ENCODE assay signal across 8 mouse cellular contexts in genomic region chr4:138216200-138216890, GRCm38 (mm10). TPM values are rescaled to one million over a fixed set of nuclear protein-coding genes. Genes with fewer than 3 reads are reported as not detected.
DNase-seq lines count a peak whose midpoint lies in the region; ATAC-seq lines count a peak whose summit lies in the region.

Gene Hp1bp3, plus strand, starts transcription at chr4:138216296.

- peaks cover 35% of the 10 kb centered on the region for H3K4me1 ChIP-seq in embryonic facial prominence, embryonic 10.5 days
- peaks cover 24% of the 10 kb centered on the region for H3K4me1 ChIP-seq in intestine, embryonic 16.5 days (ENCODE audit: control insufficient read depth, insufficient read depth, low read length)

- peak within 1 kb of the TSS; percentile 82 for H3K4me2 ChIP-seq in intestine, embryonic 16.5 days (ENCODE audit: low read depth, low read length)

- H3K9ac ChIP-seq in intestine, embryonic 16.5 days (ENCODE audit: low read depth, low read length), result peak within 1 kb of the TSS; percentile 95

- DNase-seq in adrenal gland, postnatal 10 days, result peak; percentile 90
- peak; percentile 90 for DNase-seq in embryonic facial prominence, embryonic 10.5 days (ENCODE audit: low spot score)
- no peak for DNase-seq in gonadal fat pad, adult 2 months (ENCODE audit: low read depth)
- peak; percentile 71 to 76 for DNase-seq in left cerebral cortex, postnatal 25 days (ENCODE audit: low spot score in 2 of 2)
- DNase-seq in mesoderm, embryonic 11.5 days (ENCODE audit: low read depth, low spot score), result peak; percentile 86
- peak; percentile 84 for DNase-seq in right cerebral cortex, postnatal 4 days
- peak; percentile 80 for DNase-seq in yolk sac, embryonic 10.5 days (ENCODE audit: low spot score)

- peaks cover 30% of the 10 kb centered on the region for H3K36me3 ChIP-seq in embryonic facial prominence, embryonic 10.5 days (replicated peaks)
- no peaks in the 10 kb centered on the region for H3K36me3 ChIP-seq in intestine, embryonic 16.5 days (ENCODE audit: control insufficient read depth, insufficient read depth, low read length)

- peak within 1 kb of the TSS; percentile 100 for H3K27ac ChIP-seq in embryonic facial prominence, embryonic 10.5 days (replicated peaks)
- H3K27ac ChIP-seq in intestine, embryonic 16.5 days (ENCODE audit: low read length), result peak within 1 kb of the TSS; percentile 99

- intact Hi-C loops in left cerebral cortex, postnatal 25 days (cut with DNase I), result loop anchor here (10.0 kb wide), 1 partner anchor 372 kb away; no protein-coding TSS in a partner anchor

- H3K27me3 ChIP-seq in embryonic facial prominence, embryonic 10.5 days (replicated peaks; ENCODE audit: low read depth, poor library complexity, severe bottlenecking), result no peaks in the 10 kb centered on the region
- no peaks in the 10 kb centered on the region for H3K27me3 ChIP-seq in intestine, embryonic 16.5 days (replicated peaks; ENCODE audit: control insufficient read depth, insufficient read depth, low read length)

- no peaks in the 10 kb centered on the region for H3K9me3 ChIP-seq in embryonic facial prominence, embryonic 10.5 days
- H3K9me3 ChIP-seq in intestine, embryonic 16.5 days (ENCODE audit: control insufficient read depth, low read length), result no peaks in the 10 kb centered on the region

- peak; percentile 79 for ATAC-seq in intestine, embryonic 16.5 days

- peak within 1 kb of the TSS; percentile 99 for H3K4me3 ChIP-seq in embryonic facial prominence, embryonic 10.5 days
- H3K4me3 ChIP-seq in intestine, embryonic 16.5 days (ENCODE audit: low read length), result peak within 1 kb of the TSS; percentile 90

- under 1% methylated on average over 84 of the region's 84 CpGs for whole genome bisulfite sequencing in embryonic facial prominence, embryonic 10.5 days
- WGBS in intestine, embryonic 16.5 days, result under 1% methylated on average over 71 of the region's 84 CpGs

RNA-seq across cellular contexts. Expression of gene Hp1bp3, which starts in this region (rescaled TPM):
- total RNA-seq in adrenal gland, postnatal 10 days (2021), result 100 to 1,000 TPM; 153 to 170 TPM
- polyA plus RNA-seq in embryonic facial prominence, embryonic 10.5 days (2016; fragmentation: Nextera tagmentation; extraction: Ambion mirVana), result 160 and 177 TPM in 2 replicates
- polyA plus RNA-seq in gonadal fat pad, adult 2 months (2012; rRNA removed), result 59.8 and 63.2 TPM in 2 replicates
- 108 and 113 TPM in 2 replicates for polyA plus RNA-seq in intestine, embryonic 16.5 days (2015; fragmentation: Nextera tagmentation; extraction: Ambion mirVana)
- total RNA-seq in left cerebral cortex, postnatal 25 days (2021), result 100 to 1,000 TPM; 169 to 180 TPM
